Mouse (Mus musculus) thymus, postnatal 4 days (tissue): Measurements from ENCODE around the gene Rtn4rl1.
"Not testable (repeated sequence)": the region's sequence is repeated elsewhere in the genome, so short reads cannot be mapped to it uniquely, and the experiment has no call there.

ENCODE experiments used
- DNase-seq: peaks from one replicate; pipeline ENCODE4 v3.0.0; 2021

Rtn4rl1 gene

GRCm38 (mm10) chr11:75166193-75166842 lies 27.3 kb upstream of the Rtn4rl1 start:
- DNase-seq, result peak; percentile 59

- peak; percentile 73 for DNase-seq
These were observed 26.5 kb upstream of the Rtn4rl1 start for GRCm38 (mm10) chr11:75166861-75167642.

GRCm38 (mm10) chr11:75167643-75168589 lies 25.7 kb upstream of the Rtn4rl1 start:
- peak; percentile 56 for DNase-seq

GRCm38 (mm10) chr11:75168590-75169361 lies 24.8 kb upstream of the Rtn4rl1 start:
- peak; percentile 93 for DNase-seq

GRCm38 (mm10) chr11:75169405-75170080 lies 24.0 kb upstream of the Rtn4rl1 start, which contains the start of gene Hic1:
TSS of gene Hic1 (minus strand) at chr11:75169519.
- peak; percentile 35 for DNase-seq

GRCm38 (mm10) chr11:75170136-75170751 lies 23.3 kb upstream of the Rtn4rl1 start:
- DNase-seq, result peak; percentile 95

- no peak for DNase-seq
These were observed 22.3 kb upstream of the Rtn4rl1 start for GRCm38 (mm10) chr11:75171186-75171865.

GRCm38 (mm10) chr11:75172151-75173094 lies 21.2 kb upstream of the Rtn4rl1 start:
- DNase-seq, result peak; percentile 68

- DNase-seq, result peak; percentile 94
These were observed 20.3 kb upstream of the Rtn4rl1 start for GRCm38 (mm10) chr11:75173095-75173798.

GRCm38 (mm10) chr11:75173799-75174165 lies 19.8 kb upstream of the Rtn4rl1 start:
- no peak for DNase-seq

- not testable (repeated sequence) for DNase-seq
These were observed 19.0 kb upstream of the Rtn4rl1 start for GRCm38 (mm10) chr11:75174574-75174973.

GRCm38 (mm10) chr11:75178011-75178410 lies 15.6 kb upstream of the Rtn4rl1 start:
- no peak for DNase-seq

- peak; percentile 94 for DNase-seq
These were observed 14.8 kb upstream of the Rtn4rl1 start, which contains the start of gene Ovca2 for GRCm38 (mm10) chr11:75178672-75179208. TSS of gene Ovca2 (minus strand) at chr11:75178835.

- DNase-seq, result no peak
These were observed 9.5 kb upstream of the Rtn4rl1 start for GRCm38 (mm10) chr11:75183917-75184570.

- DNase-seq, result no peak
These were observed 9.0 kb upstream of the Rtn4rl1 start for GRCm38 (mm10) chr11:75184573-75184972.

GRCm38 (mm10) chr11:75184986-75185385 lies 8.6 kb upstream of the Rtn4rl1 start:
- no peak for DNase-seq

GRCm38 (mm10) chr11:75189713-75190370 lies 3.7 kb upstream of the Rtn4rl1 start:
- DNase-seq, result no peak
